Mouse (Mus musculus) cerebellum, adult 2 months (tissue): ENCODE results near the gene Gmppb.

Source experiments
- CTCF ChIP-seq: fragments of 200-500 bp; IDR thresholded peaks from 2 replicates; pipeline ENCODE4 v1.5.1; 2011; ENCODE audit warnings: low read depth, mild to moderate bottlenecking, control low read depth, low read length, moderate library complexity, borderline replicate concordance; ENCODE audit not compliant: insufficient read depth
- POLR2A ChIP-seq: fragments of 200-500 bp; IDR thresholded peaks from 2 replicates; pipeline ENCODE4 v1.6.1; 2011; ENCODE audit warnings: low read length, control low read depth, borderline replicate concordance; ENCODE audit not compliant: insufficient read depth

DNA sequence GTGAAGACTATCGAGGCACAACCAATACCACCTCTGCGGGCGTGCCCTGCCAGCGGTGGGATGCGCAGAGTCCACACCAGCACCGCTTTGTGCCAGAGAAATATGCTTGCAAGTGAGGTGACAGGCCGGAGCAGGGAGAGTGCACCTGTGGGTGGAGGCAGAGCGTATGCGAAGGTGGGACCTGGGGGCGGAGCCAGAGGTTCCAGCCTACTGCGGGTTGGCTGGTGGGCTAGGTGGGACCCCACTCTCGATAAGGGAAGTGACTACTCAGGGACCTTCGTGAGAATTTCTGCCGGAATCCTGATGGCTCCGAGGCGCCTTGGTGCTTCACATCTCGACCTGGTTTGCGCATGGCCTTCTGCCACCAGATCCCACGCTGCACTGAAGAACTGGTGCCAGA is 33.5 kb downstream of the Gmppb start:
- TF ChIP-seq CTCF, result no peak
- TF ChIP-seq POLR2A, result no peak
